12 mouse cellular contexts compared by ENCODE assay signal in the genomic region with DNA sequence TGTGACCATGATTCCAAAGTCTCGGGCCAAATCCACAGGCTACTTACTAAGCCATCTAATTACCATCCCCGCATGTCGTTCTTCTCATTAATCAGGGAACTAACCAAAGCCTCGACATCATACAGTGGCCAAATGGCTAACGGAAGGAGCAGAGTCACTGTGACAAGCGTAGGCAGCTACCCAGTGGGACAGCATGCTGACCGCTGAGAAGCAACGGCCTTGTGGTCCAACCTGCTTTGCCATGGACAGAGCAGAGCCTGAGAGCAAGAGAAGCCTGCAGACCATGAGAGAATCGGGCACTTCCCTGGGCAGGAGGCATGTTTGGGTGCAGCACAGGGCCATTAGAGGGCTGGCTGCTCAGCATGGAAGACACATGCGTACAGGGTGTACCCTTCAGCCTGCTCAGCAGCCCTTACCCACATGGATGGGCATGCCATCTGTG.
A peak's percentile ranks its signal among the peaks of the same experiment; 100 is the strongest.
DNase-seq lines count a peak whose midpoint lies in the region; ATAC-seq lines count a peak whose summit lies in the region.
"Had no signal": no experiment of that assay in that cellular context is flagged by ENCODE, and none has a peak within 500 bp of the region (broad histone marks: within the 10 kb centered on the region; RNA-seq: fewer than 3 reads in every experiment).

No protein-coding gene starts in this region.

- whole genome bisulfite sequencing in midbrain, embryonic 13.5 days: 90% methylated on average over 10 of the region's 10 CpGs
- WGBS in kidney, embryonic 16.5 days: 82% methylated on average over 10 of the region's 10 CpGs
- WGBS in liver, embryonic 11.5 days: 82% methylated on average over 10 of the region's 10 CpGs

- peak; percentile 5 for DNase-seq in layer of hippocampus, adult 9-11 months
- DNase-seq in layer of hippocampus, adult 9-10 months (ENCODE audit: low spot score): no peak
- peak; percentile 12 for DNase-seq in brain, embryonic 18.5 days (ENCODE audit: low read depth, low spot score)
- peak; percentile 20 to 42 for DNase-seq in cerebellum, postnatal 4 days (ENCODE audit: low spot score in 2 of 2)
- DNase-seq in adrenal gland, adult 18-20 months (ENCODE audit: low spot score in 2 of 2): no peak
- DNase-seq in liver, embryonic 11.5 days (ENCODE audit: low spot score): no peak
- DNase-seq: adrenal gland, postnatal 25 days; kidney, adult 11 months; thymus, postnatal 14 days had no signal

- peak overlapping the region; percentile 2; the same call in 1 of the 2 replicates for H3K27ac ChIP-seq in midbrain, embryonic 13.5 days
- no peak overlapping the region for H3K27ac ChIP-seq in kidney, embryonic 16.5 days (ENCODE audit: low read length)
- H3K27ac ChIP-seq in liver, embryonic 11.5 days (ENCODE audit: low read depth, low read length): no peak overlapping the region
- H3K27ac ChIP-seq: heart, embryonic 13.5 days had no signal

- no peaks in the 10 kb centered on the region for H3K36me3 ChIP-seq in midbrain, embryonic 13.5 days
- H3K36me3 ChIP-seq in kidney, embryonic 16.5 days (ENCODE audit: insufficient read depth, low read length): no peaks in the 10 kb centered on the region
- no peaks in the 10 kb centered on the region for H3K36me3 ChIP-seq in liver, embryonic 11.5 days (ENCODE audit: control insufficient read depth, insufficient read depth, low read length)
- H3K36me3 ChIP-seq: heart, embryonic 13.5 days had no signal

- H3K9ac ChIP-seq in midbrain, embryonic 13.5 days (replicated peaks): no peak overlapping the region
- H3K9ac ChIP-seq in kidney, embryonic 16.5 days (replicated peaks; ENCODE audit: low read length): no peak overlapping the region
- H3K9ac ChIP-seq in liver, embryonic 11.5 days (ENCODE audit: low read depth, low read length): no peak overlapping the region
- H3K9ac ChIP-seq: heart, embryonic 13.5 days had no signal

- H3K27me3 ChIP-seq in midbrain, embryonic 13.5 days: no peaks in the 10 kb centered on the region
- H3K27me3 ChIP-seq in kidney, embryonic 16.5 days (ENCODE audit: insufficient read depth, low read length): no peaks in the 10 kb centered on the region
- H3K27me3 ChIP-seq in liver, embryonic 11.5 days (replicated peaks; ENCODE audit: control insufficient read depth, insufficient read depth, low read length): no peaks in the 10 kb centered on the region
- H3K27me3 ChIP-seq: heart, embryonic 13.5 days had no signal

- no peak overlapping the region for H3K4me3 ChIP-seq in midbrain, embryonic 13.5 days (replicated peaks)
- H3K4me3 ChIP-seq in kidney, embryonic 16.5 days (ENCODE audit: low read length): no peak overlapping the region
- no peak overlapping the region for H3K4me3 ChIP-seq in liver, embryonic 11.5 days (ENCODE audit: low read depth, low read length)
- H3K4me3 ChIP-seq: heart, embryonic 13.5 days had no signal

- no peak overlapping the region for H3K4me2 ChIP-seq in midbrain, embryonic 13.5 days (replicated peaks)
- no peak overlapping the region for H3K4me2 ChIP-seq in kidney, embryonic 16.5 days (replicated peaks; ENCODE audit: low read depth, low read length)
- H3K4me2 ChIP-seq in liver, embryonic 11.5 days: no peak overlapping the region
- H3K4me2 ChIP-seq: heart, embryonic 13.5 days had no signal

- H3K9me3 ChIP-seq in midbrain, embryonic 13.5 days: no peaks in the 10 kb centered on the region
- no peaks in the 10 kb centered on the region for H3K9me3 ChIP-seq in kidney, embryonic 16.5 days (ENCODE audit: low read length)
- H3K9me3 ChIP-seq in liver, embryonic 11.5 days (ENCODE audit: control insufficient read depth, low read length): no peaks in the 10 kb centered on the region
- H3K9me3 ChIP-seq: heart, embryonic 13.5 days had no signal

- 0 out of 2 replicates have a peak, but pooled peaks have one; percentile 55 for ATAC-seq in midbrain, embryonic 13.5 days
- no peak for ATAC-seq in kidney, embryonic 16.5 days (ENCODE audit: low FRiP score, low TSS enrichment)
- ATAC-seq in liver, embryonic 11.5 days (replicated peaks; ENCODE audit: low FRiP score): no peak

- H3K4me1 ChIP-seq in midbrain, embryonic 13.5 days (replicated peaks): 0 out of 2 replicates have a peak, but pooled peaks cover 6% of the 10 kb centered on the region
- H3K4me1 ChIP-seq in kidney, embryonic 16.5 days (ENCODE audit: insufficient read depth, low read length): no peaks in the 10 kb centered on the region
- no peaks in the 10 kb centered on the region for H3K4me1 ChIP-seq in liver, embryonic 11.5 days (replicated peaks; ENCODE audit: control insufficient read depth, insufficient read depth, low read length)
- H3K4me1 ChIP-seq: heart, embryonic 13.5 days had no signal

Comparison
In these comparisons a context has a peak if more than half of its experiments do, and no peak if none do; other contexts are left out.
1. DNase-seq: peak in layer of hippocampus, adult 9-11 months (single experiment), brain, embryonic 18.5 days (single experiment) and cerebellum, postnatal 4 days (2 of 2); none in layer of hippocampus, adult 9-10 months (single experiment), adrenal gland, adult 18-20 months (0 of 2) and liver, embryonic 11.5 days (single experiment).